Mouse (Mus musculus): ENCODE results near the gene Slc31a2. TPM values are rescaled to one million over a fixed set of nuclear protein-coding genes. Genes with fewer than 3 reads are reported as not detected.
A peak's percentile ranks its signal among the peaks of the same experiment; 100 is the strongest.

The Slc31a2 gene
- polyA plus RNA-seq, 2 experiments, result 2.9 to 4.1 TPM

DNA sequence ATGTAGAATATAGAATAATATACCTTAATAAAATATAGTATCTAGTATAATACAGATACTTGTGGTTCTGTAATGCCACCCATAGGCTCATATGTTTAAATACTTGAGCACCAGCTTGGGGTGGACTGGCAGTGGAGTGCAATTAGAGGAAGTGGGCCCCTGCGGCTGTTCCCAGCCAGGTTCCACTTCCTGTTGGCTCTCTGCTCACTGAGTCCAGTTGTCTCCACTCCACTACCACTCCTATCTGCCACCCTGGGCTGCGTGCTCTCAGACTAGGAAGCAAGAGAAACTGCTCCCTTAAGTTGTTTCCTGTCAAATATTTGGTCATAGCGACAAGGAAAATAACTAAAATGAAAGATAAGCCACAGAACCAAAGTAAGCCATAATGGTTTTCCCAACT is 60.3 kb downstream of the Slc31a2 start:
- Histone ChIP-seq H3K4me1 (replicated peaks; ENCODE audit: control insufficient read depth in 2 of 2, insufficient read depth in 2 of 2, low read length in 1 of 2) (peaks cover 0 to 3% of the 10 kb centered on the region in 2 experiments; a peak in 1 of 4 replicates), H3K9me3 (ENCODE audit: control insufficient read depth, low read length) (no peaks in the 10 kb centered on the region), H3K4me3 (ENCODE audit: insufficient read depth in 1 of 2, low read depth in 2 of 2, low read length in 2 of 2) (no peak overlapping the region), H3K27ac (no peak overlapping the region), H3K27me3 (ENCODE audit: control insufficient read depth, insufficient read depth, low read length) (no peaks in the 10 kb centered on the region), H3K36me3 (replicated peaks; ENCODE audit: control insufficient read depth, insufficient read depth, low read depth) (peaks cover 51% of the 10 kb centered on the region), H3K9ac (replicated peaks) (no peak overlapping the region), H3K4me2 (ENCODE audit: low read depth) (no peak overlapping the region)
- no peak for DNase-seq (ENCODE audit: low read depth in 3 of 3, low spot score in 3 of 3)
- no peak for ATAC-seq (ENCODE audit: insufficient read depth)
- TF ChIP-seq EP300 (IDR thresholded peaks at IDR 0.05; ENCODE audit: low read depth) (no peak), CTCF (IDR thresholded peaks at IDR 0.05; ENCODE audit: low read depth) (no peak)
- 38% methylated on average over 3 of the region's 3 CpGs for WGBS (ENCODE audit: insufficient replicate concordance)

DNA sequence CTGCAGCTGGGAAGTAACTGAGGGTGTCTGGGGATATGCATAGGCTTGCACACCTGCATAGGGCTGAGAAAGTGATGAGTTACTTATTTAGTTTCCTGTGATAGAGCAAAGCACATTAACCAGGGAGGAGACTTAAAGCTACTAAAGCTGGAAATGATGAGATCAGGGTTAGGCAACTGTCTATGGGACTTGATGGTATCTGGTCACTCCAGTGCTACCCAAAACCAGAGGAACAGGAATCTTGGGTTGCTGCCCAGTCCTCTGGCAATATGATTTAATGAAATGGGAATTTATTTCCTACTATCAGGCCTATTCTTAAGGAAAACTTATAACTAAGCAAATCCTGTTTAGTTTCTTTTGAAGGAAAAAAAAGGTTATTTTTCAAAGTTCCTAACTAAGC is 63.7 kb downstream of the Slc31a2 start:
- peaks cover 47% of the 10 kb centered on the region for H3K36me3 ChIP-seq (replicated peaks; ENCODE audit: control insufficient read depth, insufficient read depth, low read depth)
- no peak for DNase-seq (ENCODE audit: low read depth in 3 of 3, low spot score in 3 of 3)

DNA sequence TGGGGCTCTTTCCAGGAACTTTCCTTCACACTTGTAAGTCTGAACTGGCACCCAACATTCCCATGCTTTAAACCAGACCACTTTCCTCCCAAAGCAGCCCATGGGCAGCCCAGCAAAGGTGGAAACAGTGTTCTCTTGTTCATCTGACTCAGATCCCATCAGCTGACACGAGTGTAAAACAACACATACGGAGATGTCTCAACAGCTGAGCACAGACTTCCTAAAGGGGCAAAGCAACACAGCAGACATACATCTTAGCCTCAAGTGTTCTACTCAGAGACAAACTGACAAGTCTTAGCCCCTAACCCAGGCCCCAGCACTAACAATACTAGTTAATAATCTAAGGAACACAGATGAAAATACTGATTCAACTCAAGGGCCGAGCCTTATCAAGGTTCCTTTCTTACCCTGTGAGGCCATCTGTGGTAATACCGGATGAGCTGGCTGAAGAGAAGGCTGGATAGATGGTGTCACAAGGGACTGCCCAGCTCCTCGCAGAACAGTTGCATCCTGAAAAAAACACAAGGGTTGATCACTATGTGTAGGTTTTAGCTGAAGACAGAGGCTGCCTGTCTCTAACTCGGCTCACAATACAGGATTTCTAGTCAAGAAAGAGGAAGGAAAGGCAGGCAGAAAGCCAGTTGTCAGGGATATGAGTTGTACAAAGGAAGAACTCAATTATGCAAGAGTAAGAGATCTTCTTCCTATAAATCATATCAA is 66.7 kb downstream of the Slc31a2 start:
- H3K4me1 ChIP-seq (replicated peaks; ENCODE audit: control insufficient read depth in 2 of 2, insufficient read depth in 2 of 2, low read length in 1 of 2), result peaks cover 0 to 14% of the 10 kb centered on the region in 2 experiments; a peak in 3 of 4 replicates
- 18% methylated on average over 6 of the region's 6 CpGs for WGBS (ENCODE audit: insufficient replicate concordance)
- no peaks in the 10 kb centered on the region for H3K9me3 ChIP-seq (ENCODE audit: control insufficient read depth, low read length)
- no peaks in the 10 kb centered on the region for H3K27me3 ChIP-seq (ENCODE audit: control insufficient read depth, insufficient read depth, low read length)
- H3K4me3 ChIP-seq (ENCODE audit: insufficient read depth in 1 of 2, low read depth in 2 of 2, low read length in 2 of 2), result no peak overlapping the region
- no peak overlapping the region; the same call in 1 of the 2 replicates for H3K9ac ChIP-seq (replicated peaks)
- H3K4me2 ChIP-seq (ENCODE audit: low read depth), result no peak overlapping the region
- ATAC-seq (ENCODE audit: insufficient read depth), result no peak
- H3K27ac ChIP-seq, result no peak overlapping the region
- peaks cover 30% of the 10 kb centered on the region for H3K36me3 ChIP-seq (replicated peaks; ENCODE audit: control insufficient read depth, insufficient read depth, low read depth)
- DNase-seq (ENCODE audit: low read depth in 3 of 3, low spot score in 3 of 3), result no peak
- TF ChIP-seq CTCF (IDR thresholded peaks at IDR 0.05; ENCODE audit: low read depth), result no peak
- TF ChIP-seq EP300 (IDR thresholded peaks at IDR 0.05; ENCODE audit: low read depth), result no peak

More for the DNA sequence above, 63.7 kb downstream of the Slc31a2 start:
- H3K27ac ChIP-seq, result no peak overlapping the region
- ATAC-seq (ENCODE audit: insufficient read depth), result no peak
- no peak overlapping the region for H3K4me3 ChIP-seq (ENCODE audit: insufficient read depth in 1 of 2, low read depth in 2 of 2, low read length in 2 of 2)
- no peaks in the 10 kb centered on the region for H3K9me3 ChIP-seq (ENCODE audit: control insufficient read depth, low read length)
- H3K4me1 ChIP-seq (replicated peaks; ENCODE audit: control insufficient read depth in 2 of 2, insufficient read depth in 2 of 2, low read length in 1 of 2), result peaks cover 0 to 17% of the 10 kb centered on the region in 2 experiments; a peak in 3 of 4 replicates
- H3K4me2 ChIP-seq (ENCODE audit: low read depth), result no peak overlapping the region
- H3K9ac ChIP-seq (replicated peaks), result no peak overlapping the region
- H3K27me3 ChIP-seq (ENCODE audit: control insufficient read depth, insufficient read depth, low read length), result no peaks in the 10 kb centered on the region
- TF ChIP-seq CTCF (IDR thresholded peaks at IDR 0.05; ENCODE audit: low read depth) (no peak), EP300 (IDR thresholded peaks at IDR 0.05; ENCODE audit: low read depth) (no peak)

DNA sequence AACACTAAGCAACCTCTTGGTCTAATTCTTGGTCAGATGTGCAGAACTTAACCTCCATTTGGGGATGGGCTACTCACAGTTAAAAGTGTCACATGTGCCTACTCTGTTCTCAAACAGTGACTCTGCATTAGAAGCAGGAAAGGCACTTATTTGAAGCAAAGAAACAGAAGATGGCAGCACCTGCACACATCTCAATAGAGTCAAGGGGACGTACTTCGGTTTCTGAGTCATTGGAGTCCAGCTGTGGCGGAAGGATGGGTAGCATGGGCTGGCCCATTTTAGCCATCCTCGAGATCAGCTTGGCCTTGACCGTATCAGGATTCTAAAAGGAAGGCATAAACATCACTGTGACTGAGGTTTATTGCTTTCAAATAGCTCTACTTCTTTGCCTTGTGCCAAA is 69.6 kb downstream of the Slc31a2 start:
- no peak for DNase-seq (ENCODE audit: low read depth in 3 of 3, low spot score in 3 of 3)

DNA sequence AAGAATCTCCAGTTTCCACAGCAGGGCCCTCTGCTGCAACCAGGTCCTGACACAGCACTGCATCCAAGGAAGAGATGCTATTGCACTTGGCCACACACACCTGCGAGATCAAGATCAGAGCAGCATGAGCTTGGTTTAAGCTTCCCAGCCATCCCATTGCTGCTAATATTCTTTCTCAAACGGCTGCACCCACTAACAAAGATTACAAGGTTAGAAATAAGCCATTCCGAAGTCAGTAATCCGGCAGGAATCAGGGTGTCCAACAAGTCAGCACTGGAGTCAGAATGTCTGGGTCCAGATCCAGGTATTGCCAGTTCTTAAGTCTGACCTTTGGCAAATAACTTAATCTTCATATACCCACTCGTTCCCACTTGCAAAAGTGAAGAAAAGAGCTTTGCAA is 76.2 kb downstream of the Slc31a2 start:
- Histone ChIP-seq H3K27me3 (ENCODE audit: control insufficient read depth, insufficient read depth, low read length) (no peaks in the 10 kb centered on the region), H3K9ac (replicated peaks) (no peak overlapping the region), H3K4me3 (ENCODE audit: insufficient read depth in 1 of 2, low read depth in 2 of 2, low read length in 2 of 2) (no peak overlapping the region), H3K9me3 (ENCODE audit: control insufficient read depth, low read length) (no peaks in the 10 kb centered on the region), H3K4me2 (ENCODE audit: low read depth) (no peak overlapping the region), H3K27ac (no peak overlapping the region), H3K4me1 (replicated peaks; ENCODE audit: control insufficient read depth in 2 of 2, insufficient read depth in 2 of 2, low read length in 1 of 2) (no peaks in the 10 kb centered on the region), H3K36me3 (replicated peaks; ENCODE audit: control insufficient read depth, insufficient read depth, low read depth) (peaks cover 27% of the 10 kb centered on the region)
- no peak for DNase-seq (ENCODE audit: low read depth in 3 of 3, low spot score in 3 of 3)
- TF ChIP-seq CTCF (IDR thresholded peaks at IDR 0.05; ENCODE audit: low read depth) (no peak), EP300 (IDR thresholded peaks at IDR 0.05; ENCODE audit: low read depth) (no peak)
- 77% methylated on average over 5 of the region's 5 CpGs for WGBS (ENCODE audit: insufficient replicate concordance)
- ATAC-seq (ENCODE audit: insufficient read depth), result no peak

More for the DNA sequence above, 69.6 kb downstream of the Slc31a2 start:
- Histone ChIP-seq H3K4me2 (ENCODE audit: low read depth) (no peak overlapping the region), H3K4me3 (ENCODE audit: insufficient read depth in 1 of 2, low read depth in 2 of 2, low read length in 2 of 2) (no peak overlapping the region), H3K9me3 (ENCODE audit: control insufficient read depth, low read length) (no peaks in the 10 kb centered on the region), H3K27ac (no peak overlapping the region), H3K36me3 (replicated peaks; ENCODE audit: control insufficient read depth, insufficient read depth, low read depth) (peaks cover 24% of the 10 kb centered on the region), H3K9ac (replicated peaks) (no peak overlapping the region), H3K27me3 (ENCODE audit: control insufficient read depth, insufficient read depth, low read length) (no peaks in the 10 kb centered on the region), H3K4me1 (replicated peaks; ENCODE audit: control insufficient read depth in 2 of 2, insufficient read depth in 2 of 2, low read length in 1 of 2) (peaks cover 0 to 14% of the 10 kb centered on the region in 2 experiments; a peak in 3 of 4 replicates)
- no peak for ATAC-seq (ENCODE audit: insufficient read depth)
- TF ChIP-seq EP300 (IDR thresholded peaks at IDR 0.05; ENCODE audit: low read depth) (no peak), CTCF (IDR thresholded peaks at IDR 0.05; ENCODE audit: low read depth) (peak; percentile 32)
- WGBS (ENCODE audit: insufficient replicate concordance), result 71% methylated on average over 5 of the region's 5 CpGs
